ENCODE assay signal across 9 mouse cellular contexts in the genomic region with DNA sequence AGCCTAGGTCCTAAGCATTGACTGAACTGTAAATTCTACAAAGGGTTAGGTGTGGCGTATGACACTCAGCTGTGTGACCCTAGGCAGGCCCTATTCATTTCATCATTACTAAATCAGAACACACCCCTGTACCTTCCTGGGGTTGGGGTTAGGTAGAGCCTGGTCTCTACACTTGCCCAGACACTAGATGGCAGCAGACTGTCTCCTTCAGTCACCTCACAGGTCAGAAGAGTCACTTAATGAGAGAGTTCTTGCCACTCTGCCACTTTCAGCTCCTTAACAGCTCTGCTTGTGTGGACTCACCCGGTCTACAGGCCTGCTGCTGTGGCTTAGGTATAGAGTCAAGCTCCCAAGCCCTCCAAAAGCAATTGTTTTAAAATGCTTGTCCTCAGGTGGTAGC. TPM values are rescaled to one million over a fixed set of nuclear protein-coding genes. Genes with fewer than 3 reads are reported as not detected.
DNase-seq lines count a peak whose midpoint lies in the region; ATAC-seq and TF ChIP-seq lines count a peak whose summit lies in the region.
"Had no signal": no experiment of that assay in that cellular context is flagged by ENCODE, and none has a peak within 500 bp of the region (broad histone marks: within the 10 kb centered on the region; RNA-seq: fewer than 3 reads in every experiment).

No protein-coding gene starts in this region.

- peak; percentile 74 for TF ChIP-seq CTCF in cerebellum, adult 2 months (IDR thresholded peaks at IDR 0.05; ENCODE audit: borderline replicate concordance, insufficient read depth, low read depth, low read length)
- TF ChIP-seq CTCF in liver, embryonic 14.5 days (IDR thresholded peaks at IDR 0.05; ENCODE audit: low read depth) = peak; percentile 53

- DNase-seq in cerebellum, adult 2 months = peak in 1 of 2 experiments; percentile 30
- no peak for DNase-seq in cerebellum, postnatal 10 days
- DNase-seq in liver, embryonic 14.5 days (ENCODE audit: low read depth in 3 of 3, low spot score in 3 of 3) = no peak
- peak; percentile 66 for DNase-seq in thymus, postnatal 14 days
- DNase-seq in spleen, adult 18-20 months = no peak
- no peak for DNase-seq in urinary bladder, postnatal 14 days (ENCODE audit: low spot score)

- no peak for ATAC-seq in liver, embryonic 14.5 days (ENCODE audit: insufficient read depth)
- no peak for ATAC-seq in liver, embryonic 12.5 days
- 0 out of 2 replicates have a peak, but pooled peaks have one; percentile 23 for ATAC-seq in intestine, embryonic 15.5 days

- no peaks in the 10 kb centered on the region for H3K36me3 ChIP-seq in liver, embryonic 14.5 days (replicated peaks; ENCODE audit: control insufficient read depth, insufficient read depth, low read depth)
- H3K36me3 ChIP-seq in liver, embryonic 12.5 days = no peaks in the 10 kb centered on the region
- no peaks in the 10 kb centered on the region for H3K36me3 ChIP-seq in intestine, embryonic 15.5 days

- no peak overlapping the region for H3K4me2 ChIP-seq in liver, embryonic 14.5 days (ENCODE audit: low read depth)
- H3K4me2 ChIP-seq in liver, embryonic 12.5 days = no peak overlapping the region
- no peak overlapping the region for H3K4me2 ChIP-seq in intestine, embryonic 15.5 days (replicated peaks)
- H3K4me2 ChIP-seq: liver, embryonic 15.5 days had no signal

- no peak for TF ChIP-seq POLR2A in cerebellum, adult 2 months (IDR thresholded peaks at IDR 0.05; ENCODE audit: borderline replicate concordance, insufficient read depth, low read length)

- no peak for TF ChIP-seq EP300 in liver, embryonic 14.5 days (IDR thresholded peaks at IDR 0.05; ENCODE audit: low read depth)

- WGBS in cerebellum, adult 2 months = 91% methylated on average over 2 of the region's 2 CpGs
- 57% methylated on average over 2 of the region's 2 CpGs for WGBS in liver, embryonic 14.5 days (ENCODE audit: insufficient replicate concordance)
- 60% methylated on average over 2 of the region's 2 CpGs for WGBS in liver, embryonic 12.5 days (ENCODE audit: insufficient replicate concordance)
- WGBS in intestine, embryonic 15.5 days = 78% methylated on average over 2 of the region's 2 CpGs

- H3K4me1 ChIP-seq in cerebellum, adult 2 months (ENCODE audit: control insufficient read depth, insufficient read depth, low read length) = no peaks in the 10 kb centered on the region
- no peaks in the 10 kb centered on the region for H3K4me1 ChIP-seq in liver, embryonic 14.5 days (replicated peaks; ENCODE audit: control insufficient read depth in 2 of 2, insufficient read depth in 2 of 2, low read length in 1 of 2)
- no peaks in the 10 kb centered on the region for H3K4me1 ChIP-seq in liver, embryonic 12.5 days
- H3K4me1 ChIP-seq in intestine, embryonic 15.5 days (replicated peaks) = no peaks in the 10 kb centered on the region
- H3K4me1 ChIP-seq: liver, embryonic 15.5 days had no signal

- no peaks in the 10 kb centered on the region for H3K9me3 ChIP-seq in liver, embryonic 14.5 days (ENCODE audit: control insufficient read depth, low read length)
- H3K9me3 ChIP-seq in liver, embryonic 12.5 days (replicated peaks) = no peaks in the 10 kb centered on the region
- no peaks in the 10 kb centered on the region for H3K9me3 ChIP-seq in intestine, embryonic 15.5 days
- H3K9me3 ChIP-seq: liver, embryonic 15.5 days had no signal

- no peak overlapping the region for H3K4me3 ChIP-seq in cerebellum, adult 2 months (replicated peaks; ENCODE audit: insufficient read depth, low read depth, low read length)
- no peak overlapping the region for H3K4me3 ChIP-seq in liver, embryonic 14.5 days (ENCODE audit: insufficient read depth in 1 of 2, low read depth in 2 of 2, low read length in 2 of 2)
- no peak overlapping the region for H3K4me3 ChIP-seq in liver, embryonic 12.5 days
- no peak overlapping the region for H3K4me3 ChIP-seq in intestine, embryonic 15.5 days (replicated peaks)
- H3K4me3 ChIP-seq: liver, embryonic 15.5 days had no signal

- H3K27ac ChIP-seq in cerebellum, adult 2 months (ENCODE audit: insufficient read depth, low read length) = no peak overlapping the region
- no peak overlapping the region for H3K27ac ChIP-seq in liver, embryonic 14.5 days
- H3K27ac ChIP-seq in liver, embryonic 12.5 days = no peak overlapping the region
- H3K27ac ChIP-seq in intestine, embryonic 15.5 days = no peak overlapping the region
- H3K27ac ChIP-seq: liver, embryonic 15.5 days had no signal

- no peaks in the 10 kb centered on the region for H3K27me3 ChIP-seq in cerebellum, adult 2 months (ENCODE audit: control insufficient read depth, insufficient read depth, low read length)
- no peaks in the 10 kb centered on the region for H3K27me3 ChIP-seq in liver, embryonic 14.5 days (ENCODE audit: control insufficient read depth, insufficient read depth, low read length)
- no peaks in the 10 kb centered on the region for H3K27me3 ChIP-seq in liver, embryonic 12.5 days (replicated peaks)
- no peaks in the 10 kb centered on the region for H3K27me3 ChIP-seq in intestine, embryonic 15.5 days (replicated peaks)
- H3K27me3 ChIP-seq: liver, embryonic 15.5 days had no signal

- no peak overlapping the region for H3K9ac ChIP-seq in liver, embryonic 14.5 days (replicated peaks)
- no peak overlapping the region for H3K9ac ChIP-seq in liver, embryonic 12.5 days
- no peak overlapping the region for H3K9ac ChIP-seq in intestine, embryonic 15.5 days
- H3K9ac ChIP-seq: liver, embryonic 15.5 days had no signal

RNA-seq across cellular contexts. Expression of a gene that starts 25.9 kb away (rescaled TPM):
- polyA plus RNA-seq in cerebellum, adult 2 months (2012; rRNA removed) = not detected in 2 replicates
- not detected in 2 replicates for polyA plus RNA-seq in liver, embryonic 14.5 days (2012; rRNA removed)
- not detected in 2 replicates for polyA plus RNA-seq in liver, embryonic 14.5 days (2014; fragmentation: Nextera tagmentation; extraction: Ambion mirVana)
- polyA plus RNA-seq in liver, embryonic 12.5 days (2016; fragmentation: Nextera tagmentation; extraction: Ambion mirVana) = not detected in 2 replicates
- not detected in 2 replicates for polyA plus RNA-seq in intestine, embryonic 15.5 days (2015; fragmentation: Nextera tagmentation; extraction: Ambion mirVana)
- polyA plus RNA-seq: liver, embryonic 15.5 days had no signal

RNA-seq across cellular contexts. Expression of a gene that starts 26.3 kb away (rescaled TPM):
- 30.8 and 41.3 TPM in 2 replicates for polyA plus RNA-seq in cerebellum, adult 2 months (2012; rRNA removed)
- polyA plus RNA-seq in liver, embryonic 14.5 days (2012; rRNA removed) = 0.56 and 0.63 TPM in 2 replicates
- polyA plus RNA-seq in liver, embryonic 14.5 days (2014; fragmentation: Nextera tagmentation; extraction: Ambion mirVana) = 0.15 and 0.19 TPM in 2 replicates
- 0.12 and 0.19 TPM in 2 replicates for polyA plus RNA-seq in liver, embryonic 12.5 days (2016; fragmentation: Nextera tagmentation; extraction: Ambion mirVana)
- polyA plus RNA-seq in intestine, embryonic 15.5 days (2015; fragmentation: Nextera tagmentation; extraction: Ambion mirVana) = 0.90 and 0.91 TPM in 2 replicates

RNA-seq across cellular contexts. Expression of a gene that starts 30.2 kb away (rescaled TPM):
- not detected in 2 replicates for polyA plus RNA-seq in cerebellum, adult 2 months (2012; rRNA removed)
- polyA plus RNA-seq in liver, embryonic 14.5 days (2012; rRNA removed) = not detected in 2 replicates
- polyA plus RNA-seq in liver, embryonic 14.5 days (2014; fragmentation: Nextera tagmentation; extraction: Ambion mirVana) = not detected in 2 replicates
- polyA plus RNA-seq in liver, embryonic 12.5 days (2016; fragmentation: Nextera tagmentation; extraction: Ambion mirVana) = not detected in 2 replicates
- polyA plus RNA-seq in intestine, embryonic 15.5 days (2015; fragmentation: Nextera tagmentation; extraction: Ambion mirVana) = not detected in 2 replicates
- polyA plus RNA-seq: liver, embryonic 15.5 days had no signal

Comparison
In these comparisons a context has a peak if more than half of its experiments do, and no peak if none do; other contexts are left out.
1. RNA of a gene that starts 26.3 kb away (polyA plus RNA-seq): 30.8 to 41.3 TPM in cerebellum, adult 2 months; 0.90 to 0.91 TPM in intestine, embryonic 15.5 days, 0.15 to 0.63 TPM in liver, embryonic 14.5 days and 0.12 to 0.19 TPM in liver, embryonic 12.5 days; every median in the first group is over 10 times any median in the second.